7 mouse cellular contexts compared by ENCODE assay signal in the genomic region with DNA sequence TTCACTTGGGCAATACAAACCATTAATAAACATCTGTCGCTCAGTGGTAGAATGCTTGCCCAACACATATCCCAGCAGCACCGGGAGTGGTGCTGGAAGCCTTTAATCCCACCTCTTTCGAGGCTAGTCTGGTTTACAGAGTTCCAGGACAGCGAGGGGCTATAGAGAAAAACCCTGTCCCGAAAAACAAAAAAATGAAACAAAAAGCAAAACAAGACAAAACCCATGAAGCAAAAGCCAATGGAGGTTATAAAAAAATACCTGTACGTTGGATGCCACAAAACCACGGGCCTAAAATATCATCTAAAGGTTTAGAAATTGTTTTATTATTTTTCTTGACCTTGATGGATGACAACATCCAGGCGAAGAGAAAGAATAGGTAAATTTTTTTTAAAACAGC. TPM values are rescaled to one million over a fixed set of nuclear protein-coding genes. Genes with fewer than 3 reads are reported as not detected.
DNase-seq lines count a peak whose midpoint lies in the region; ATAC-seq and TF ChIP-seq lines count a peak whose summit lies in the region.

No protein-coding gene starts in this region.

- peak overlapping the region; percentile 81; the same call in 1 of the 2 replicates for H3K9ac ChIP-seq in forebrain, embryonic 16.5 days (replicated peaks; ENCODE audit: low read depth, low read length)
- peak overlapping the region; percentile 78 for H3K9ac ChIP-seq in liver, embryonic 16.5 days (ENCODE audit: low read depth, low read length)

- WGBS in forebrain, embryonic 16.5 days: 11% methylated on average over 8 of the region's 8 CpGs
- WGBS in liver, embryonic 16.5 days (ENCODE audit: insufficient replicate concordance): 8% methylated on average over 8 of the region's 8 CpGs

- no peaks in the 10 kb centered on the region for H3K27me3 ChIP-seq in testis, adult 2 months (ENCODE audit: control insufficient read depth, insufficient read depth, low read length)
- H3K27me3 ChIP-seq in forebrain, embryonic 16.5 days (replicated peaks; ENCODE audit: control insufficient read depth, insufficient read depth, low read length): no peaks in the 10 kb centered on the region
- H3K27me3 ChIP-seq in liver, embryonic 16.5 days (ENCODE audit: control insufficient read depth, insufficient read depth, low read depth, low read length): no peaks in the 10 kb centered on the region

- no peaks in the 10 kb centered on the region for H3K9me3 ChIP-seq in forebrain, embryonic 16.5 days (ENCODE audit: control insufficient read depth, low read length)
- H3K9me3 ChIP-seq in liver, embryonic 16.5 days (replicated peaks; ENCODE audit: control insufficient read depth, low read length): no peaks in the 10 kb centered on the region

- no peak for TF ChIP-seq CTCF in testis, adult 2 months (IDR thresholded peaks at IDR 0.05; ENCODE audit: control insufficient read depth, insufficient read depth, insufficient replicate concordance, low read depth, low read length)

- H3K4me1 ChIP-seq in testis, adult 2 months (ENCODE audit: control insufficient read depth, insufficient read depth, low read length): peaks cover 5% of the 10 kb centered on the region; the same call in 1 of the 2 replicates
- H3K4me1 ChIP-seq in forebrain, embryonic 16.5 days (replicated peaks; ENCODE audit: control insufficient read depth, insufficient read depth, low read length): peaks cover 36% of the 10 kb centered on the region
- H3K4me1 ChIP-seq in liver, embryonic 16.5 days (ENCODE audit: control insufficient read depth, low read depth, low read length): peaks cover 28% of the 10 kb centered on the region

- no peak overlapping the region for H3K27ac ChIP-seq in testis, adult 2 months (ENCODE audit: control insufficient read depth, insufficient read depth, low read depth, low read length)
- H3K27ac ChIP-seq in forebrain, embryonic 16.5 days (ENCODE audit: low read length): peak overlapping the region; percentile 16; the same call in 1 of the 2 replicates
- H3K27ac ChIP-seq in liver, embryonic 16.5 days (ENCODE audit: low read length): peak overlapping the region; percentile 61

- no peaks in the 10 kb centered on the region; the same call in 1 of the 2 replicates for H3K36me3 ChIP-seq in testis, adult 2 months (ENCODE audit: control insufficient read depth, insufficient read depth, low read length)
- H3K36me3 ChIP-seq in forebrain, embryonic 16.5 days (ENCODE audit: control insufficient read depth, insufficient read depth): no peaks in the 10 kb centered on the region
- H3K36me3 ChIP-seq in liver, embryonic 16.5 days (ENCODE audit: control insufficient read depth, insufficient read depth): peaks cover 3% of the 10 kb centered on the region; the same call in 1 of the 2 replicates

- no peak for DNase-seq in testis, postnatal 10 days (ENCODE audit: low spot score)
- no peak for DNase-seq in frontal cortex, adult 2 months (ENCODE audit: extremely low spot score in 1 of 2, low spot score in 1 of 2)
- DNase-seq in spleen, postnatal 10 days (ENCODE audit: low spot score in 2 of 2): no peak
- no peak for DNase-seq in layer of hippocampus, adult 9-10 months (ENCODE audit: low spot score)

- H3K4me2 ChIP-seq in forebrain, embryonic 16.5 days (ENCODE audit: low read length): peak overlapping the region; percentile 63
- H3K4me2 ChIP-seq in liver, embryonic 16.5 days (ENCODE audit: low read depth, low read length): peak overlapping the region; percentile 87

- no peak for ATAC-seq in forebrain, embryonic 16.5 days
- no peak for ATAC-seq in liver, embryonic 16.5 days (ENCODE audit: low read depth)

- peak overlapping the region; percentile 99 for H3K4me3 ChIP-seq in testis, adult 2 months (ENCODE audit: control insufficient read depth, low read depth, low read length)
- peak overlapping the region; percentile 61 for H3K4me3 ChIP-seq in forebrain, embryonic 16.5 days (replicated peaks; ENCODE audit: low read length)
- peak overlapping the region; percentile 76 for H3K4me3 ChIP-seq in liver, embryonic 16.5 days (ENCODE audit: low read depth, low read length)

- no peak for TF ChIP-seq POLR2A in testis, adult 2 months (IDR thresholded peaks at IDR 0.05; ENCODE audit: control insufficient read depth, low read depth, low read length)

RNA-seq across cellular contexts. Expression of a gene that starts 0.6 kb away (rescaled TPM):
- polyA plus RNA-seq in testis, adult 2 months (2012; rRNA removed): 179 and 194 TPM in 2 replicates
- 400 and 401 TPM in 2 replicates for polyA plus RNA-seq in forebrain, embryonic 16.5 days (2015; fragmentation: Nextera tagmentation; extraction: Ambion mirVana)
- polyA plus RNA-seq in liver, embryonic 16.5 days (2015; fragmentation: Nextera tagmentation; extraction: Ambion mirVana): 45.2 and 48.6 TPM in 2 replicates
- polyA plus RNA-seq in frontal cortex, adult 2 months (2012; rRNA removed): 173 and 175 TPM in 2 replicates

RNA-seq across cellular contexts. Expression of a gene that starts 0.6 kb away (rescaled TPM):
- 186 and 202 TPM in 2 replicates for polyA plus RNA-seq in testis, adult 2 months (2012; rRNA removed)
- polyA plus RNA-seq in forebrain, embryonic 16.5 days (2015; fragmentation: Nextera tagmentation; extraction: Ambion mirVana): 26.4 and 32.3 TPM in 2 replicates
- 5.0 and 5.7 TPM in 2 replicates for polyA plus RNA-seq in liver, embryonic 16.5 days (2015; fragmentation: Nextera tagmentation; extraction: Ambion mirVana)
- 10.5 and 12.4 TPM in 2 replicates for polyA plus RNA-seq in frontal cortex, adult 2 months (2012; rRNA removed)

RNA-seq across cellular contexts. Expression of a gene that starts 46.0 kb away (rescaled TPM):
- polyA plus RNA-seq in testis, adult 2 months (2012; rRNA removed): 0.49 and 0.88 TPM in 2 replicates
- polyA plus RNA-seq in forebrain, embryonic 16.5 days (2015; fragmentation: Nextera tagmentation; extraction: Ambion mirVana): 2.1 and 3.0 TPM in 2 replicates
- 0.36 and 0.40 TPM in 2 replicates for polyA plus RNA-seq in liver, embryonic 16.5 days (2015; fragmentation: Nextera tagmentation; extraction: Ambion mirVana)
- polyA plus RNA-seq in frontal cortex, adult 2 months (2012; rRNA removed): 1.8 and 2.1 TPM in 2 replicates

RNA-seq across cellular contexts. Expression of a gene that starts 55.2 kb away (rescaled TPM):
- 20.0 and 24.3 TPM in 2 replicates for polyA plus RNA-seq in testis, adult 2 months (2012; rRNA removed)
- polyA plus RNA-seq in forebrain, embryonic 16.5 days (2015; fragmentation: Nextera tagmentation; extraction: Ambion mirVana): 12.2 and 12.3 TPM in 2 replicates
- polyA plus RNA-seq in liver, embryonic 16.5 days (2015; fragmentation: Nextera tagmentation; extraction: Ambion mirVana): 11.2 and 13.8 TPM in 2 replicates
- polyA plus RNA-seq in frontal cortex, adult 2 months (2012; rRNA removed): 30.4 and 39.6 TPM in 2 replicates

RNA-seq across cellular contexts. Expression of a gene that starts 57.6 kb away (rescaled TPM):
- 24.5 and 28.4 TPM in 2 replicates for polyA plus RNA-seq in testis, adult 2 months (2012; rRNA removed)
- 375 and 392 TPM in 2 replicates for polyA plus RNA-seq in forebrain, embryonic 16.5 days (2015; fragmentation: Nextera tagmentation; extraction: Ambion mirVana)
- 67.3 and 67.6 TPM in 2 replicates for polyA plus RNA-seq in liver, embryonic 16.5 days (2015; fragmentation: Nextera tagmentation; extraction: Ambion mirVana)
- 226 and 229 TPM in 2 replicates for polyA plus RNA-seq in frontal cortex, adult 2 months (2012; rRNA removed)
